Mouse (Mus musculus) hindbrain, embryonic 10.5 days (tissue): Measurements from ENCODE around the gene Cul9. TPM values are rescaled to one million over a fixed set of nuclear protein-coding genes. Genes with fewer than 3 reads are reported as not detected.

Source experiments
- DNase-seq: peaks from one replicate; pipeline ENCODE4 v3.0.0-alpha.2; 2017; ENCODE audit warnings: low spot score
- H3K27ac ChIP-seq: fragments of 300-500 bp; sonication (generic); 2 replicates; pipeline ENCODE4 v1.5.1; 2016; ENCODE audit warnings: mild to moderate bottlenecking, moderate library complexity
- H3K27me3 ChIP-seq: fragments of 300-500 bp; sonication (generic); 2 replicates; pipeline ENCODE4 v1.6.1; 2016; ENCODE audit warnings: mild to moderate bottlenecking; ENCODE audit not compliant: poor library complexity, insufficient read depth, severe bottlenecking
- H3K36me3 ChIP-seq: fragments of 300-500 bp; sonication (generic); 2 replicates; pipeline ENCODE4 v1.6.1; 2016; ENCODE audit warnings: mild to moderate bottlenecking, moderate library complexity
- H3K4me1 ChIP-seq: fragments of 300-500 bp; sonication (generic); replicated peaks from 2 replicates; pipeline ENCODE4 v1.6.1; 2016; ENCODE audit warnings: mild to moderate bottlenecking
- H3K4me3 ChIP-seq: fragments of 300-500 bp; sonication (generic); 2 replicates; pipeline ENCODE4 v1.5.1; 2016; ENCODE audit warnings: mild to moderate bottlenecking, moderate library complexity
- H3K9me3 ChIP-seq: fragments of 300-500 bp; sonication (generic); 2 replicates; pipeline ENCODE4 v1.6.1; 2016; ENCODE audit warnings: mild to moderate bottlenecking, moderate library complexity
- WGBS: fragments of 180-500 bp; shearing (Covaris S2); methylation state at CpG from one replicate; pipeline ENCODE4 v1.1.7; 2016; 5-methylcytosine and 5-hydroxymethylcytosine counted together
- polyA plus RNA-seq: library from polyadenylated mRNA; unstranded; fragments of >200 nt; fragmentation: Nextera tagmentation; extraction: Ambion mirVana; gene quantifications from 2 replicates; pipeline ENCODE4 v1.2.1, GENCODE M21; 2016

Gene Cul9
- polyA plus RNA-seq, 1 experiment from 2014 or later = 7.6 TPM

DNA sequence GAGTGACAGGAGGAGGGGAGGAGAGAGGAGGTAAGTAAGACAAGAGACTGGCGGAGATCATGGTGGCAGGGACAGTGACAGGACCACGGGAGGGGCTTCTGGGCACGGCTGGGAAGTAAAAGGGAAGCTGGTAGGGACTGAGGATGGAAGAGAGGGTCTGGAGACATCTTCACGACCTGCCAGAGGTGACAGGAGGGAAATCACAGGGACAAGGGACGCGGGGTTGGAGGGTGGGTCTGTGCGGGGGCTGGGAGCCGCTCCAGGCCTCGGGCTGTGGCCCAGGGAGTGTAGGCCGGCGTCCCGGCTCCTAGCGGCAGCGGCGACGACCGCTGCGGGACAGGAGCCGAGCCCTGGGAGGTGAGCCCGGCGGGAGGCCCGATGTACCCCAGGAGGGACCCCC is 59.2 kb downstream of the Cul9 start:
- H3K4me3 ChIP-seq = peak overlapping the region; percentile 73
- H3K27me3 ChIP-seq = peaks cover 80% of the 10 kb centered on the region
- H3K36me3 ChIP-seq = no peaks in the 10 kb centered on the region
- under 1% methylated on average over 22 of the region's 22 CpGs for WGBS
- H3K9me3 ChIP-seq = no peaks in the 10 kb centered on the region
- H3K27ac ChIP-seq = peak overlapping the region; percentile 86
- DNase-seq = peak; percentile 25
- H3K4me1 ChIP-seq = peaks cover 41% of the 10 kb centered on the region

DNA sequence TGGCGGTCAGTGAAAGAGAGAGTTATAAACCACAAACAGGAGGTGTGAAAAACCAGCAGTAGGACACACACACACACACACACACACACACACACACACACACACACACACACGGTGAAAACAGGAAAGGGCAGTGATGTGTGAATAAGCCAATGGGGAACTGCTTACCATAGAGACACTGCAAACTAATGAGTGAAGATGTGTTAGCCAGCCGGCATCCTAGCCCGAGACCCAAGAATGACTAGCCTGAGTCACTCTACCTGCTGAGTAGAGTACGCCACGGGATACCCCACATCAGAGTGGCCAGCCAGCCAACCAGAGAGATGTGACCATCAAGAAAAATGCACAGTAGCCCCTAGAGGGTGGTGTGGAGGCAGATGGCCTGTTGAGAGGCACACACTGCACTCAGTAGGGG is 61.7 kb downstream of the Cul9 start:
- 8% methylated on average over 6 of the region's 6 CpGs for WGBS
- Histone ChIP-seq H3K4me1 (peaks cover 41% of the 10 kb centered on the region), H3K27me3 (peaks cover 82% of the 10 kb centered on the region), H3K9me3 (no peaks in the 10 kb centered on the region), H3K4me3 (peak overlapping the region; percentile 56), H3K27ac (peak overlapping the region; percentile 80; the same call in 1 of the 2 replicates), H3K36me3 (peaks cover 10% of the 10 kb centered on the region; the same call in 1 of the 2 replicates)
- peak; percentile 23 for DNase-seq

DNA sequence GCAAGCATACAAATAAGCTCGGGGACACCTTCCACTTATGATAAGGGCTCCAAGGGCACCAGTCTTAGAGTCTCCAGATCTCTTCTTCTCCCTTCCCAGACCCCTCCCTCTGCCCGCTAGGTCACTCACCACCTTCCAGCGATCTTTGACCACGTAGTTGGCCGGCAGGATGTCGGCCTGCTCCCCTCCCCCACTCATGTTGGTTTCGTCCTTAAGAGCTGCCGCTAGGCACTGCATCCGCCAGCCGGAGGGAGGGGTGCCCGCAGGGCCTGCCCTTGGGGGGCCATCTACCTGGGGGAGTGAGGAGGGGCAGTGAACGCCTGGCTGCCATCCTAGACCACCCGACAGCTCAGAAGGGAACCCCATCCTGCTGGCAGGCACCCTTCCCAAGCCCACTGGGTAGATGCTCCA is 62.2 kb downstream of the Cul9 start:
- WGBS = 2% methylated on average over 13 of the region's 13 CpGs
- no peaks in the 10 kb centered on the region for H3K9me3 ChIP-seq
- H3K36me3 ChIP-seq = peaks cover 14% of the 10 kb centered on the region
- peak overlapping the region; percentile 56 for H3K4me3 ChIP-seq
- H3K27ac ChIP-seq = peak overlapping the region; percentile 80
- peaks cover 77% of the 10 kb centered on the region for H3K27me3 ChIP-seq
- peak; percentile 38 for DNase-seq
- peaks cover 41% of the 10 kb centered on the region for H3K4me1 ChIP-seq

DNA sequence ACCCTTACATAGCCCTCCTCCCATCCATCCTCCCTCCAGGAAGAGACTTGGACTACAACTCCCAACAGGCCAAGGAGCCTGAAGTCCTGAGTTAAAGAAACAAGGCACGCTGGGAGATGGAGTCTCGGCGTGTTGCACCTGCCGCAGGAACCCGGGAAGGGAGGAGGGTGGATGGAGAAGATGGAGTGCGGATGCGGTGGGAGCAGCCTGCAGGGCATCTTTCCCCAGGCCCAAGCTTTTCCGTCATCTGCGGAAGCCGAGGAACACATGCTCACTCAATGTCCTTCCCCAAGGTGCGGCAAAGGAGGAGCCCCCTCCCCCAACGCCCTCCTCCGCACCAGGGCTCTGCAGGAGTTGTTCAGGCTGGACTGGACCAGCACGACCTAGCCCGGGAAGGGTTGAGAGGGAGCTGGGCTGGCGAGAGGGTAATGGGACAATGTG is 62.6 kb downstream of the Cul9 start:
- 2% methylated on average over 16 of the region's 16 CpGs for WGBS
- peaks cover 18% of the 10 kb centered on the region for H3K36me3 ChIP-seq
- DNase-seq = peak; percentile 60
- H3K27ac ChIP-seq = peak overlapping the region; percentile 80
- H3K4me1 ChIP-seq = peaks cover 41% of the 10 kb centered on the region
- no peaks in the 10 kb centered on the region for H3K9me3 ChIP-seq
- peak overlapping the region; percentile 56 for H3K4me3 ChIP-seq
- peaks cover 73% of the 10 kb centered on the region for H3K27me3 ChIP-seq

- H3K36me3 ChIP-seq = peaks cover 70% of the 10 kb centered on the region
- WGBS = 73% methylated on average over 15 of the region's 15 CpGs
Measured at GRCm38 (mm10) chr17:46477286-46477685, 68.9 kb downstream of the Cul9 start.

DNA sequence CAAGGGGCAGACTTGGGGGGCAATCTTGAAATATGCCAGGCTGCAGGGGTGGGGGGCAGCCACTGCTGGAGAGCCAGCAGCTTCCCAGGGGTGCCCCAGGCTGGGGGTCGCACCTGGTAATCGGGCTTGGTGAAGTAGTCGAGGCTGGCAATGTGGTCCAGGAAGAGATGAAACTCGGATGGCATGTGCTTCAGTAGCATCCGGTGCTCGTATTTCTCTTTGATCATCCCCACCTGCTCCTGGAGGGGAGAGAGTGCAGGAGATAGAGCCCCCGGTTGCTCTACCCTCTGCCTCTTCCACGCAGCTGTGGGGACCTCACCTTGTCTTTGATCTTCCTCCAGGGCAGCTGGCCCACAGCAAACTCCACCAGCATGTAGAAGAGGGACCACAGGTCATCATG is 69.6 kb downstream of the Cul9 start:
- Histone ChIP-seq H3K36me3 (peaks cover 70% of the 10 kb centered on the region), H3K27ac (no peak overlapping the region)
- WGBS = 83% methylated on average over 8 of the region's 8 CpGs

More at GRCm38 (mm10) chr17:46477286-46477685, 68.9 kb downstream of the Cul9 start:
- peaks cover 12% of the 10 kb centered on the region for H3K27me3 ChIP-seq
- DNase-seq = no peak
- no peak overlapping the region for H3K4me3 ChIP-seq
- H3K27ac ChIP-seq = 0 out of 2 replicates have a peak overlapping the region, but pooled peaks have one; percentile 5
- no peaks in the 10 kb centered on the region for H3K9me3 ChIP-seq
- H3K4me1 ChIP-seq = peaks cover 10% of the 10 kb centered on the region

GRCm38 (mm10) chr17:46467830-46468229 is 78.4 kb downstream of the Cul9 start:
- H3K4me1 ChIP-seq = peaks cover 23% of the 10 kb centered on the region
- H3K27me3 ChIP-seq = peaks cover 4% of the 10 kb centered on the region; the same call in 1 of the 2 replicates
- H3K9me3 ChIP-seq = no peaks in the 10 kb centered on the region
- H3K36me3 ChIP-seq = peaks cover 49% of the 10 kb centered on the region
- WGBS = 62% methylated on average over 9 of the region's 9 CpGs
- no peak overlapping the region for H3K4me3 ChIP-seq
- DNase-seq = no peak
- H3K27ac ChIP-seq = 0 out of 2 replicates have a peak overlapping the region, but pooled peaks have one; percentile 36

More for the DNA sequence above, 69.6 kb downstream of the Cul9 start:
- DNase-seq = no peak
- no peaks in the 10 kb centered on the region for H3K9me3 ChIP-seq
- H3K4me3 ChIP-seq = no peak overlapping the region
- peaks cover 10% of the 10 kb centered on the region for H3K4me1 ChIP-seq
- H3K27me3 ChIP-seq = peaks cover 12% of the 10 kb centered on the region; the same call in 1 of the 2 replicates

DNA sequence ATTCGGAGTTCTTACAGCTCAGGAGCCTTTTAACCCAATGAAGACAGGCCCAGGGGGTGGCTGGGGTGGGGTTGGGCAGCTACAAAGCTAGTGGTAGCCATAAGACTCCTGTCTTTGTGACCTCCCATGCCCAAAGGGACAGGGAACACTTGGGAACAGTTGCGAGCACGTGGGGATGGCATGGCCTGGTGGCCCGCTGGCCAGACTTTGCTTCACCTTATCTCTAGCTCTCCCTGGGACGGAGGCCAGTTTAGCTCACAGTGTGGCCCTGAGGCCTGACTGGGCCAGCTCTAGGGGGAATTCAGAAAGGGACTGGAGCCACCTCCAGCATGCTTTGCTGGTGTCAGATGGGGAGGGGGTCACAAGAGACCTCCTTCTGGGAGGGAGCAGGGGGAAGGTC is 84.0 kb downstream of the Cul9 start:
- DNase-seq = no peak
- no peak overlapping the region for H3K27ac ChIP-seq
- no peak overlapping the region for H3K4me3 ChIP-seq
- H3K36me3 ChIP-seq = peaks cover 13% of the 10 kb centered on the region
- H3K27me3 ChIP-seq = peaks cover 58% of the 10 kb centered on the region
- peaks cover 28% of the 10 kb centered on the region for H3K4me1 ChIP-seq
- no peaks in the 10 kb centered on the region for H3K9me3 ChIP-seq
- 85% methylated on average over 5 of the region's 5 CpGs for WGBS

DNA sequence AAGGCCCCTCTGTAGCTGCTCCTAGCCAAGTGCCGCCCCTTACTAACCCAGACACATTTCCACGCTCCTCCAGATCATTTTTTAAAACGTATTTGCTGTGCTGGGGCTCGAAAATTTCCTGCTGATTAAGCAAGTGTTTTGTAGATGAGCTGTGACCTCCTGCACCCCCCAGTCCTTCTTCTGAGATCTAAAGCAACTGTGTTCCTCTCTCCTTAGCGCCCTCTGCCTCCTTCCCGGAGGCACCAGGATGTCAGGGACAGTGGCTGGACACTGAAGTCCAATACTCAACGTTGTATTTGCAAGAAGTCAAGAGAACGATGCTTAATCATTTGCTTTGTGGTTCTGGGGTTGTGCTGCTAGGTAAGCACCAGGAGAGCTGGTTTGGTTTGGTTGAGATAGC is 84.8 kb downstream of the Cul9 start:
- H3K9me3 ChIP-seq = no peaks in the 10 kb centered on the region
- H3K36me3 ChIP-seq = peaks cover 4% of the 10 kb centered on the region; the same call in 1 of the 2 replicates
- WGBS = 14% methylated on average over 8 of the region's 8 CpGs
- H3K4me3 ChIP-seq = peak overlapping the region; percentile 46
- DNase-seq = no peak
- no peak overlapping the region for H3K27ac ChIP-seq
- peaks cover 26% of the 10 kb centered on the region for H3K4me1 ChIP-seq
- peaks cover 67% of the 10 kb centered on the region for H3K27me3 ChIP-seq

DNA sequence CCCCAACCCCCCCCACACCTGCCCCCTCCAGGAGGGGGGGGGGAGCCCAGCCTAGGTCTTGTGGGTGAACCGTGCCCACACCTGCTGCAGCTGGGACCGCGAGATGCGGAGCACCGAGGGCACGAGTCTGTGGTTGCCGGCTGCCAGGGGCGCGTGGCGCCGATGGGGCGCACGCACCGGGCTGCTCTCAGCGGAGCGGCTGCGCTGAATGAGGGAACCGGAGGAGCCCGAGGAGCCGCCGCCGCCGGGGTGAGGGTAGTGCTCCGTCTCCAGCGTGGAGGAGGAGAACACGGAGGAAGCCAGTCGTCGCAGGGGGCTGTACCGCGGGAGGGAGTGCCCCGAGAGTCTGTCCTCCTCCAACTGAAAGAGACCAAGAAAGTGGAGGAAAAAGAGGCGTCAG is 85.5 kb downstream of the Cul9 start:
- peak overlapping the region; percentile 46 for H3K4me3 ChIP-seq
- H3K9me3 ChIP-seq = no peaks in the 10 kb centered on the region
- no peak for DNase-seq
- H3K36me3 ChIP-seq = peaks cover 4% of the 10 kb centered on the region; the same call in 1 of the 2 replicates
- H3K27me3 ChIP-seq = peaks cover 74% of the 10 kb centered on the region
- H3K4me1 ChIP-seq = peaks cover 33% of the 10 kb centered on the region
- H3K27ac ChIP-seq = peak overlapping the region; percentile 50; the same call in 1 of the 2 replicates
- 1% methylated on average over 32 of the region's 32 CpGs for whole genome bisulfite sequencing

- H3K4me1 ChIP-seq = peaks cover 55% of the 10 kb centered on the region
- no peak overlapping the region for H3K4me3 ChIP-seq
- H3K36me3 ChIP-seq = peaks cover 4% of the 10 kb centered on the region; the same call in 1 of the 2 replicates
- 22% methylated on average over 3 of the region's 3 CpGs for WGBS
- DNase-seq = no peak
- no peak overlapping the region for H3K27ac ChIP-seq
- peaks cover 96% of the 10 kb centered on the region for H3K27me3 ChIP-seq
- no peaks in the 10 kb centered on the region for H3K9me3 ChIP-seq
Measured at GRCm38 (mm10) chr17:46458439-46458838, 87.7 kb downstream of the Cul9 start.

GRCm38 (mm10) chr17:46457791-46458190 is 88.4 kb downstream of the Cul9 start:
- Histone ChIP-seq H3K36me3 (peaks cover 4% of the 10 kb centered on the region; the same call in 1 of the 2 replicates), H3K4me1 (peaks cover 62% of the 10 kb centered on the region), H3K27ac (no peak overlapping the region), H3K4me3 (no peak overlapping the region), H3K9me3 (no peaks in the 10 kb centered on the region), H3K27me3 (peaks cover 98% of the 10 kb centered on the region)
- WGBS = 14% methylated on average over 10 of the region's 10 CpGs
- no peak for DNase-seq

DNA sequence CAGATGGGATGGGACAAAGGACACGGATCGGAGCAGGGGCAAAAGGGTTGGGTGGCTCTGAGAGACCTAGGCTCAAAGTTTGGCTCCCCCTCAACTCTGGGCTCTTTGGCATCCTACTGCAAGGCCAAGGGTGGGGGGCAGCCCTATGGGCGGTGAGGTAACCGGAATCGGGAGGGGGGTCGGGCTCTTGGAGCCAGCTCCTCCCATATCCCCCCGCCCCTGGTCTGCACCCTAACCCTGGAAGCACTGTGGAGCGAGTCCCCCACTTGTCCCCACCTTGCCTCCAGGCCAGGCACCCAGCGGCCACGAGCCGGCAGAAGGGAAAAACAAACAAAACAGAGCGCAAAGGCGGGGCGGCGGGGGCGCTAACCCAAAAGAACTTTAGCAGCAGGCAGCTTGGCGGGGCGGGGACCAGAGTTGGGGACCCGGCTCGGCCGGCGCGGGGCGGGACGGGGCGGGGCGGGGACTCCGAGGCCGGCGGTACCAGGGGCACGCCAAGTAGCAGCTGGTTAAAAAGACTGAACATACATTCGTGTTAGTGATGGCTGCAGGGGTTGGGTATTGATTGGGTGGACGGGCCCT is 91.0 kb downstream of the Cul9 start:
- under 1% methylated on average over 33 of the region's 33 CpGs for WGBS
- H3K9me3 ChIP-seq = no peaks in the 10 kb centered on the region
- peak; percentile 67 for DNase-seq
- H3K36me3 ChIP-seq = peaks cover 6% of the 10 kb centered on the region; the same call in 1 of the 2 replicates
- H3K27me3 ChIP-seq = peaks cover 86% of the 10 kb centered on the region
- peak overlapping the region; percentile 58 for H3K4me3 ChIP-seq
- peak overlapping the region; percentile 82 for H3K27ac ChIP-seq
- H3K4me1 ChIP-seq = peaks cover 53% of the 10 kb centered on the region
